Mouse (Mus musculus) limb, embryonic 14.5 days (tissue): ENCODE measurements at regions not wholly inside any gene's neighbourhood (a gene's known extent, or its start where the extent isn't known, plus 50 kb on each side); places are given as distances from the start of the nearest gene placed in this dataset.

Experiments
- ATAC-seq: fragments of 200-750 bp; cut with Nextera tagmentation; 2 replicates; pipeline ENCODE4 v1.8.0; 2017; ENCODE audit warnings: low read depth, moderate number of reproducible peaks, moderate TSS enrichment; ENCODE audit not compliant: low FRiP score
- DNase-seq: peaks from one replicate; pipeline ENCODE4 v3.0.0-alpha.2; 2015; ENCODE audit warnings: low spot score
- H3K27ac ChIP-seq: fragments of 300-500 bp; sonication (generic); replicated peaks from 2 replicates; pipeline ENCODE4 v1.5.1; 2014; ENCODE audit warnings: low read depth, mild to moderate bottlenecking, low read length, moderate library complexity, mixed read lengths
- H3K27me3 ChIP-seq: fragments of 300-500 bp; sonication (generic); 2 replicates; pipeline ENCODE4 v1.6.1; 2014; ENCODE audit warnings: low read length, mixed read lengths; ENCODE audit not compliant: control insufficient read depth, insufficient read depth
- H3K36me3 ChIP-seq: fragments of 300-500 bp; sonication (generic); 2 replicates; pipeline ENCODE4 v1.6.1; 2014; ENCODE audit warnings: mild to moderate bottlenecking, low read length, moderate library complexity, mixed read lengths; ENCODE audit not compliant: control insufficient read depth, insufficient read depth
- H3K4me1 ChIP-seq: fragments of 300-500 bp; sonication (generic); 2 replicates; pipeline ENCODE4 v1.6.1; 2014; ENCODE audit warnings: antibody characterized with exemption, low read length, mixed read lengths; ENCODE audit not compliant: control insufficient read depth, insufficient read depth
- H3K4me2 ChIP-seq: fragments of 300-500 bp; sonication (generic); replicated peaks from 2 replicates; pipeline ENCODE4 v1.6.1; 2014; ENCODE audit warnings: low read depth, mild to moderate bottlenecking, low read length, moderate library complexity; ENCODE audit not compliant: severe bottlenecking
- H3K4me3 ChIP-seq: fragments of 300-500 bp; sonication (generic); replicated peaks from 2 replicates; pipeline ENCODE4 v1.5.1; 2014; ENCODE audit warnings: low read length
- H3K9ac ChIP-seq: fragments of 300-500 bp; sonication (generic); 2 replicates; pipeline ENCODE4 v1.6.1; 2014; ENCODE audit warnings: mild to moderate bottlenecking, low read depth, low read length, moderate library complexity; ENCODE audit not compliant: severe bottlenecking
- H3K9me3 ChIP-seq: fragments of 300-500 bp; sonication (generic); 2 replicates; pipeline ENCODE4 v1.6.1; 2016; ENCODE audit warnings: low read length; ENCODE audit not compliant: control insufficient read depth
- POLR2A ChIP-seq: fragments of 200-500 bp; IDR thresholded peaks from 2 replicates; pipeline ENCODE4 v1.8.0; 2012; ENCODE audit warnings: inconsistent platforms, mild to moderate bottlenecking, moderate library complexity, borderline replicate concordance; ENCODE audit not compliant: insufficient read depth, insufficient read length; ENCODE audit errors: extremely low read depth
- WGBS: fragments of 180-500 bp; shearing (Covaris S2); extraction: QIAGEN DNeasy Blood & Tissue Kit; methylation state at CpG from one replicate; pipeline ENCODE4 v1.1.7; 2014; 5-methylcytosine and 5-hydroxymethylcytosine counted together

- Histone ChIP-seq H3K4me2 (no peak overlapping the region), H3K9ac (no peak overlapping the region), H3K27me3 (no peaks in the 10 kb centered on the region), H3K9me3 (no peaks in the 10 kb centered on the region), H3K4me1 (no peaks in the 10 kb centered on the region), H3K27ac (no peak overlapping the region), H3K4me3 (no peak overlapping the region), H3K36me3 (no peaks in the 10 kb centered on the region)
- DNase-seq (no peak), ATAC-seq (no peak)
- WGBS, result 61% methylated on average over 12 of the region's 12 CpGs
- no peak for TF ChIP-seq POLR2A
These were observed 139.0 kb downstream of the Cyld start for GRCm38 (mm10) chr8:88835756-88836291.

- 56% methylated on average over 5 of the region's 5 CpGs for WGBS
- no peak for DNase-seq
- ATAC-seq, result no peak
These were observed 129.0 kb downstream of the Cyld start for GRCm38 (mm10) chr8:88825816-88826215.

GRCm38 (mm10) chr8:88823931-88824330 is 127.1 kb downstream of the Cyld start:
- Histone ChIP-seq H3K27me3 (no peaks in the 10 kb centered on the region), H3K9ac (no peak overlapping the region), H3K36me3 (no peaks in the 10 kb centered on the region), H3K4me3 (no peak overlapping the region), H3K9me3 (0 out of 2 replicates have a peak, but pooled peaks cover 4% of the 10 kb centered on the region), H3K4me1 (no peaks in the 10 kb centered on the region), H3K27ac (no peak overlapping the region), H3K4me2 (no peak overlapping the region)
- ATAC-seq, result no peak
- 75% methylated on average over 7 of the region's 7 CpGs for WGBS
- TF ChIP-seq POLR2A, result no peak
- DNase-seq, result no peak

More at GRCm38 (mm10) chr8:88825816-88826215, 129.0 kb downstream of the Cyld start:
- no peaks in the 10 kb centered on the region for H3K27me3 ChIP-seq
- TF ChIP-seq POLR2A, result no peak
- no peak overlapping the region for H3K27ac ChIP-seq
- H3K9ac ChIP-seq, result no peak overlapping the region
- H3K4me3 ChIP-seq, result no peak overlapping the region
- H3K36me3 ChIP-seq, result no peaks in the 10 kb centered on the region
- H3K4me2 ChIP-seq, result no peak overlapping the region
- H3K4me1 ChIP-seq, result no peaks in the 10 kb centered on the region
- 0 out of 2 replicates have a peak, but pooled peaks cover 4% of the 10 kb centered on the region for H3K9me3 ChIP-seq

GRCm38 (mm10) chr8:88820275-88820850 is 123.5 kb downstream of the Cyld start:
- H3K4me2 ChIP-seq, result no peak overlapping the region

GRCm38 (mm10) chr8:88816461-88816860 is 119.6 kb downstream of the Cyld start:
- Histone ChIP-seq H3K4me2 (no peak overlapping the region), H3K36me3 (no peaks in the 10 kb centered on the region), H3K9me3 (no peaks in the 10 kb centered on the region), H3K4me3 (no peak overlapping the region), H3K27ac (no peak overlapping the region), H3K27me3 (no peaks in the 10 kb centered on the region), H3K9ac (no peak overlapping the region), H3K4me1 (no peaks in the 10 kb centered on the region)
- WGBS, result 78% methylated on average over 5 of the region's 5 CpGs
- TF ChIP-seq POLR2A, result no peak
- no peak for ATAC-seq
- no peak for DNase-seq

More at GRCm38 (mm10) chr8:88820275-88820850, 123.5 kb downstream of the Cyld start:
- Histone ChIP-seq H3K27me3 (no peaks in the 10 kb centered on the region), H3K9me3 (0 out of 2 replicates have a peak, but pooled peaks cover 4% of the 10 kb centered on the region), H3K36me3 (no peaks in the 10 kb centered on the region), H3K4me1 (no peaks in the 10 kb centered on the region), H3K27ac (no peak overlapping the region), H3K9ac (no peak overlapping the region), H3K4me3 (no peak overlapping the region)
- TF ChIP-seq POLR2A, result no peak
- WGBS, result 77% methylated on average over 5 of the region's 5 CpGs
- no peak for DNase-seq
- no peak for ATAC-seq

GRCm38 (mm10) chr8:88814246-88814645 is 117.4 kb downstream of the Cyld start:
- Histone ChIP-seq H3K9ac (no peak overlapping the region), H3K9me3 (no peaks in the 10 kb centered on the region), H3K4me1 (no peaks in the 10 kb centered on the region), H3K27ac (no peak overlapping the region), H3K4me3 (no peak overlapping the region), H3K36me3 (no peaks in the 10 kb centered on the region), H3K27me3 (no peaks in the 10 kb centered on the region), H3K4me2 (no peak overlapping the region)
- WGBS, result 90% methylated on average over 6 of the region's 6 CpGs
- DNase-seq, result no peak
- ATAC-seq, result no peak
- TF ChIP-seq POLR2A, result no peak
